Mouse (Mus musculus): ENCODE measurements at regions not wholly inside any gene's neighbourhood (a gene's known extent, or its start where the extent isn't known, plus 50 kb on each side); places are given as distances from the start of the nearest gene placed in this dataset.

GRCm38 (mm10) chr12:29274166-29274565 is 254.0 kb upstream of the Myt1l start:
- TF ChIP-seq USF1 (IDR thresholded peaks at IDR 0.05; ENCODE audit: low read depth) (no peak), POLR2A (IDR thresholded peaks at IDR 0.05; ENCODE audit: insufficient read length, low read depth) (no peak), TCF12 (IDR thresholded peaks at IDR 0.05; ENCODE audit: insufficient read depth, poor library complexity, severe bottlenecking) (no peak), MAX (IDR thresholded peaks at IDR 0.05; ENCODE audit: low read depth) (no peak), REST (IDR thresholded peaks at IDR 0.05; ENCODE audit: insufficient read depth, insufficient read length) (no peak), MYOG (IDR thresholded peaks at IDR 0.05; ENCODE audit: control insufficient read depth in 1 of 3, insufficient read depth in 1 of 3, insufficient read length in 2 of 3, low read depth in 2 of 3) (no peak), TCF3 (IDR thresholded peaks at IDR 0.05; ENCODE audit: insufficient read length, low read depth) (no peak), E2F4 (IDR thresholded peaks at IDR 0.05; ENCODE audit: insufficient read depth) (no peak)
